Mouse (Mus musculus): ENCODE measurements at regions not wholly inside any gene's neighbourhood (a gene's known extent, or its start where the extent isn't known, plus 50 kb on each side); places are given as distances from the start of the nearest gene placed in this dataset.
"Not testable (repeated sequence)": the region's sequence is repeated elsewhere in the genome, so short reads cannot be mapped to it uniquely, and the experiment has no call there.

- ATAC-seq; H3K9me3 ChIP-seq (ENCODE audit: low read length); H3K9ac ChIP-seq; DNase-seq; H3K27me3 ChIP-seq (ENCODE audit: insufficient read depth, low read length); H3K27ac ChIP-seq (ENCODE audit: low read depth, low read length); H3K36me3 ChIP-seq (ENCODE audit: insufficient read depth); H3K4me2 ChIP-seq (ENCODE audit: low read depth); H3K4me3 ChIP-seq (ENCODE audit: low read depth, low read length); H3K4me1 ChIP-seq (ENCODE audit: insufficient read depth): not testable (repeated sequence)
These were observed 174.6 kb downstream of the Fam181b start for GRCm38 (mm10) chr7:93254287-93254686.

GRCm38 (mm10) chr7:93285748-93286147 is 206.1 kb downstream of the Fam181b start:
- ATAC-seq (no peak), DNase-seq (no peak)
- no peak overlapping the region for H3K9ac ChIP-seq
- H3K4me3 ChIP-seq (ENCODE audit: low read depth, low read length), result no peak overlapping the region
- no peak for TF ChIP-seq CTCF (IDR thresholded peaks at IDR 0.05; ENCODE audit: low read depth)
- H3K4me2 ChIP-seq (ENCODE audit: low read depth), result no peak overlapping the region
- H3K36me3 ChIP-seq (ENCODE audit: insufficient read depth), result no peaks in the 10 kb centered on the region
- no peaks in the 10 kb centered on the region for H3K4me1 ChIP-seq (ENCODE audit: insufficient read depth)
- no peaks in the 10 kb centered on the region for H3K27me3 ChIP-seq (ENCODE audit: insufficient read depth, low read length)
- H3K27ac ChIP-seq (ENCODE audit: low read depth, low read length), result no peak overlapping the region
- 43% methylated on average over 3 of the region's 3 CpGs for WGBS
- H3K9me3 ChIP-seq (ENCODE audit: low read length), result no peaks in the 10 kb centered on the region

GRCm38 (mm10) chr7:93291457-93291856 is 211.8 kb downstream of the Fam181b start:
- Histone ChIP-seq H3K36me3 (ENCODE audit: insufficient read depth) (no peaks in the 10 kb centered on the region), H3K27me3 (ENCODE audit: insufficient read depth, low read length) (no peaks in the 10 kb centered on the region), H3K4me1 (ENCODE audit: insufficient read depth) (no peaks in the 10 kb centered on the region), H3K9ac (no peak overlapping the region), H3K9me3 (ENCODE audit: low read length) (no peaks in the 10 kb centered on the region), H3K4me3 (ENCODE audit: low read depth, low read length) (no peak overlapping the region), H3K27ac (ENCODE audit: low read depth, low read length) (no peak overlapping the region), H3K4me2 (ENCODE audit: low read depth) (no peak overlapping the region)
- TF ChIP-seq CTCF (IDR thresholded peaks at IDR 0.05; ENCODE audit: low read depth), result no peak
- WGBS, result 51% methylated on average over 3 of the region's 3 CpGs
- no peak for DNase-seq
- peak; percentile 79 for ATAC-seq

- WGBS, result 25% methylated on average over 3 of the region's 3 CpGs
These were observed 212.5 kb downstream of the Fam181b start for GRCm38 (mm10) chr7:93291945-93292696.

GRCm38 (mm10) chr7:93312731-93313130 is 233.1 kb downstream of the Fam181b start:
- H3K4me2 ChIP-seq (ENCODE audit: low read depth), result no peak overlapping the region
- TF ChIP-seq CTCF (IDR thresholded peaks at IDR 0.05; ENCODE audit: low read depth), result no peak
- H3K36me3 ChIP-seq (ENCODE audit: insufficient read depth), result no peaks in the 10 kb centered on the region
- H3K27ac ChIP-seq (ENCODE audit: low read depth, low read length), result no peak overlapping the region
- WGBS, result 46% methylated on average over 1 of the region's 1 CpGs
- ATAC-seq (no peak), DNase-seq (no peak)
- H3K27me3 ChIP-seq (ENCODE audit: insufficient read depth, low read length), result no peaks in the 10 kb centered on the region
- no peaks in the 10 kb centered on the region for H3K9me3 ChIP-seq (ENCODE audit: low read length)
- H3K4me3 ChIP-seq (ENCODE audit: low read depth, low read length), result no peak overlapping the region
- H3K9ac ChIP-seq, result no peak overlapping the region
- no peaks in the 10 kb centered on the region for H3K4me1 ChIP-seq (ENCODE audit: insufficient read depth)

More at GRCm38 (mm10) chr7:93291945-93292696, 212.5 kb downstream of the Fam181b start:
- H3K36me3 ChIP-seq (ENCODE audit: insufficient read depth), result no peaks in the 10 kb centered on the region
- H3K9ac ChIP-seq, result no peak overlapping the region
- TF ChIP-seq CTCF (IDR thresholded peaks at IDR 0.05; ENCODE audit: low read depth), result no peak
- no peak overlapping the region for H3K27ac ChIP-seq (ENCODE audit: low read depth, low read length)
- DNase-seq (peak; percentile 21), ATAC-seq (peak; percentile 76; the same call in 1 of the 2 replicates)
- H3K27me3 ChIP-seq (ENCODE audit: insufficient read depth, low read length), result no peaks in the 10 kb centered on the region
- no peak overlapping the region for H3K4me2 ChIP-seq (ENCODE audit: low read depth)
- H3K4me1 ChIP-seq (ENCODE audit: insufficient read depth), result no peaks in the 10 kb centered on the region
- H3K4me3 ChIP-seq (ENCODE audit: low read depth, low read length), result no peak overlapping the region
- H3K9me3 ChIP-seq (ENCODE audit: low read length), result no peaks in the 10 kb centered on the region

- Histone ChIP-seq H3K36me3 (ENCODE audit: insufficient read depth) (no peaks in the 10 kb centered on the region), H3K4me3 (ENCODE audit: low read depth, low read length) (no peak overlapping the region), H3K4me1 (ENCODE audit: insufficient read depth) (no peaks in the 10 kb centered on the region), H3K4me2 (ENCODE audit: low read depth) (no peak overlapping the region), H3K9me3 (ENCODE audit: low read length) (no peaks in the 10 kb centered on the region), H3K27ac (ENCODE audit: low read depth, low read length) (no peak overlapping the region), H3K9ac (no peak overlapping the region), H3K27me3 (ENCODE audit: insufficient read depth, low read length) (no peaks in the 10 kb centered on the region)
- DNase-seq (peak; percentile 20), ATAC-seq (no peak)
- no peak for TF ChIP-seq CTCF (IDR thresholded peaks at IDR 0.05; ENCODE audit: low read depth)
- 60% methylated on average over 1 of the region's 1 CpGs for WGBS
These were observed 251.7 kb downstream of the Fam181b start for GRCm38 (mm10) chr7:93331351-93331750.

GRCm38 (mm10) chr7:93332203-93332602 is 252.5 kb downstream of the Fam181b start:
- DNase-seq, result no peak
- 79% methylated on average over 3 of the region's 3 CpGs for WGBS
- H3K9me3 ChIP-seq (ENCODE audit: low read length), result no peaks in the 10 kb centered on the region
- H3K4me2 ChIP-seq (ENCODE audit: low read depth), result no peak overlapping the region
- no peak overlapping the region for H3K9ac ChIP-seq
- no peaks in the 10 kb centered on the region for H3K36me3 ChIP-seq (ENCODE audit: insufficient read depth)
- no peak overlapping the region for H3K4me3 ChIP-seq (ENCODE audit: low read depth, low read length)
- H3K4me1 ChIP-seq (ENCODE audit: insufficient read depth), result no peaks in the 10 kb centered on the region
- no peak for TF ChIP-seq CTCF (IDR thresholded peaks at IDR 0.05; ENCODE audit: low read depth)
- no peak overlapping the region for H3K27ac ChIP-seq (ENCODE audit: low read depth, low read length)
- no peak for ATAC-seq
- H3K27me3 ChIP-seq (ENCODE audit: insufficient read depth, low read length), result no peaks in the 10 kb centered on the region
